Comparison of ENCODE assay signal across 10 mouse cellular contexts in genomic region chr7:98140597-98140996, GRCm38 (mm10). TPM values are rescaled to one million over a fixed set of nuclear protein-coding genes. Genes with fewer than 3 reads are reported as not detected.
DNase-seq lines count a peak whose midpoint lies in the region; ATAC-seq and TF ChIP-seq lines count a peak whose summit lies in the region.
"Had no signal": no experiment of that assay in that cellular context is flagged by ENCODE, and none has a peak within 500 bp of the region (broad histone marks: within the 10 kb centered on the region; RNA-seq: fewer than 3 reads in every experiment).

No protein-coding gene starts in this region.

- no peak overlapping the region for H3K4me2 ChIP-seq in heart, embryonic 16.5 days (ENCODE audit: low read depth, low read length)
- H3K4me2 ChIP-seq: midbrain, embryonic 11.5 days had no signal

- peak; percentile 53 to 64 for DNase-seq in cerebellum, postnatal 14 days
- no peak for DNase-seq in cerebellum, adult 8-10 months
- DNase-seq in heart, adult 9 months (ENCODE audit: low spot score in 2 of 2): no peak
- DNase-seq in MEL (ENCODE audit: low read depth, low spot score): peak; percentile 14
- DNase-seq in limb, embryonic 10.5 days (ENCODE audit: low spot score): no peak
- no peak for DNase-seq in testis, postnatal 14 days (ENCODE audit: low spot score)
- no peak for DNase-seq in kidney, adult 18-20 months

- H3K9ac ChIP-seq in heart, embryonic 16.5 days (ENCODE audit: low read length): peak overlapping the region; percentile 23; the same call in 1 of the 2 replicates
- H3K9ac ChIP-seq in MEL (ENCODE audit: control insufficient read depth, low read depth, low read length, poor library complexity, severe bottlenecking): no peak overlapping the region

- WGBS in heart, embryonic 16.5 days: 10% methylated on average over 2 of the region's 2 CpGs
- WGBS in limb, embryonic 10.5 days: 24% methylated on average over 2 of the region's 2 CpGs

- no peaks in the 10 kb centered on the region for H3K9me3 ChIP-seq in heart, embryonic 16.5 days (replicated peaks; ENCODE audit: control insufficient read depth, low read length)
- H3K9me3 ChIP-seq in MEL (replicated peaks; ENCODE audit: insufficient read depth, low read length): no peaks in the 10 kb centered on the region
- no peaks in the 10 kb centered on the region for H3K9me3 ChIP-seq in limb, embryonic 10.5 days (replicated peaks)

- H3K27me3 ChIP-seq in heart, embryonic 16.5 days (ENCODE audit: control insufficient read depth, insufficient read depth, low read length): no peaks in the 10 kb centered on the region; the same call in none of the 2 replicates
- peaks cover 0 to 2% of the 10 kb centered on the region in 2 experiments; a peak in 2 of 4 replicates for H3K27me3 ChIP-seq in MEL (ENCODE audit: control insufficient read depth in 1 of 2, insufficient read depth in 2 of 2, low read length in 2 of 2)
- 0 out of 2 replicates have a peak, but pooled peaks cover 4% of the 10 kb centered on the region for H3K27me3 ChIP-seq in limb, embryonic 10.5 days (ENCODE audit: low read depth, poor library complexity, severe bottlenecking)

- H3K4me3 ChIP-seq in heart, embryonic 16.5 days (ENCODE audit: low read length): no peak overlapping the region
- H3K4me3 ChIP-seq in MEL (ENCODE audit: control insufficient read depth in 1 of 2, insufficient read depth in 1 of 2, low read depth in 2 of 2, low read length in 2 of 2): no peak overlapping the region
- no peak overlapping the region for H3K4me3 ChIP-seq in limb, embryonic 10.5 days

- ATAC-seq in heart, embryonic 16.5 days (replicated peaks; ENCODE audit: extremely low read depth, insufficient read depth, low FRiP score): 0 out of 2 replicates have a peak, but pooled peaks have one; percentile 57

- peak overlapping the region; percentile 18; the same call in 1 of the 2 replicates for H3K27ac ChIP-seq in heart, embryonic 16.5 days (ENCODE audit: low read length)
- no peak overlapping the region for H3K27ac ChIP-seq in MEL (ENCODE audit: control insufficient read depth, low read depth, low read length)
- H3K27ac ChIP-seq in limb, embryonic 10.5 days: 0 out of 2 replicates have a peak overlapping the region, but pooled peaks have one; percentile 25

- no peak for TF ChIP-seq RAD21 in MEL (IDR thresholded peaks at IDR 0.05; ENCODE audit: low read depth, low read length)

- no peaks in the 10 kb centered on the region for H3K36me3 ChIP-seq in heart, embryonic 16.5 days (ENCODE audit: control insufficient read depth, insufficient read depth)
- no peaks in the 10 kb centered on the region for H3K36me3 ChIP-seq in MEL (ENCODE audit: control insufficient read depth in 1 of 2, insufficient read depth in 2 of 2, low read length in 2 of 2)
- H3K36me3 ChIP-seq in limb, embryonic 10.5 days: no peaks in the 10 kb centered on the region

- no peak for TF ChIP-seq EP300 in MEL (IDR thresholded peaks at IDR 0.05; ENCODE audit: low read depth in 1 of 2, low read length in 2 of 2)

- H3K79me2 ChIP-seq in MEL (ENCODE audit: control insufficient read depth, insufficient read depth, low read length, poor library complexity): no peaks in the 10 kb centered on the region

- TF ChIP-seq POLR2A in MEL (IDR thresholded peaks at IDR 0.05; ENCODE audit: control insufficient read depth in 1 of 2, insufficient read depth in 1 of 2, low read depth in 1 of 2, low read length in 2 of 2, poor library complexity in 1 of 2): no peak

- no peak for TF ChIP-seq CTCF in MEL (IDR thresholded peaks at IDR 0.05 in 2 of 3, conservative IDR thresholded peaks at IDR 0.05 in 1 of 3; ENCODE audit: control insufficient read depth in 1 of 3, insufficient read depth in 1 of 3, low read depth in 2 of 3, low read length in 3 of 3, poor library complexity in 1 of 3, severe bottlenecking in 1 of 3)

- H3K4me1 ChIP-seq in heart, embryonic 16.5 days (ENCODE audit: control insufficient read depth, insufficient read depth, low read length): peaks cover 16% of the 10 kb centered on the region
- H3K4me1 ChIP-seq in MEL (ENCODE audit: control insufficient read depth in 1 of 2, insufficient read depth in 2 of 2, low read length in 2 of 2): no peaks in the 10 kb centered on the region
- H3K4me1 ChIP-seq in limb, embryonic 10.5 days: peaks cover 28% of the 10 kb centered on the region

TF ChIP-seq in MEL, 35 proteins besides CTCF, POLR2A, EP300 and RAD21:
- TF ChIP-seq JUND (IDR thresholded peaks at IDR 0.05; ENCODE audit: low read depth, low read length): no peak
- TF ChIP-seq KAT2A (conservative IDR thresholded peaks at IDR 0.05; ENCODE audit: low read depth, low read length): no peak
- TF ChIP-seq ZC3H11A (IDR thresholded peaks at IDR 0.05; ENCODE audit: low read depth, low read length): no peak
- no peak for TF ChIP-seq MXI1 (IDR thresholded peaks at IDR 0.05; ENCODE audit: low read depth, low read length)
- no peak for TF ChIP-seq MAZ (IDR thresholded peaks at IDR 0.05; ENCODE audit: low read depth, low read length)
- no peak for TF ChIP-seq MYB (IDR thresholded peaks at IDR 0.05; ENCODE audit: low read depth, low read length)
- TF ChIP-seq MYC (IDR thresholded peaks at IDR 0.05; ENCODE audit: low read depth, low read length): no peak
- no peak for TF ChIP-seq POLR2AphosphoS2 (IDR thresholded peaks at IDR 0.05; ENCODE audit: low read length)
- TF ChIP-seq POLR2AphosphoS5 (IDR thresholded peaks at IDR 0.05; ENCODE audit: borderline replicate concordance, low read depth, low read length): no peak
- no peak for TF ChIP-seq SIN3A (IDR thresholded peaks at IDR 0.05; ENCODE audit: low read length)
- TF ChIP-seq GATA1 (IDR thresholded peaks at IDR 0.05; ENCODE audit: low read depth, low read length): no peak
- no peak for TF ChIP-seq CHD1 (IDR thresholded peaks at IDR 0.05; ENCODE audit: low read depth, low read length)
- TF ChIP-seq TAL1 (IDR thresholded peaks at IDR 0.05; ENCODE audit: low read length): no peak
- no peak for TF ChIP-seq ZNF384 (IDR thresholded peaks at IDR 0.05; ENCODE audit: low read depth, low read length)
- no peak for TF ChIP-seq E2F4 (IDR thresholded peaks at IDR 0.05; ENCODE audit: borderline replicate concordance, low read depth, low read length)
- TF ChIP-seq USF2 (IDR thresholded peaks at IDR 0.05; ENCODE audit: borderline replicate concordance in 1 of 2, insufficient read depth in 1 of 2, low read depth in 1 of 2, low read length in 2 of 2): no peak
- no peak for TF ChIP-seq NELFE (IDR thresholded peaks at IDR 0.05; ENCODE audit: low read depth, low read length)
- TF ChIP-seq MEF2A (IDR thresholded peaks at IDR 0.05; ENCODE audit: extremely low read depth, insufficient replicate concordance, low read depth, low read length, poor library complexity, severe bottlenecking): no peak
- no peak for TF ChIP-seq RCOR1 (IDR thresholded peaks at IDR 0.05; ENCODE audit: low read depth, low read length)

RNA-seq across cellular contexts. Expression of gene Omp, which starts 4.7 kb away (rescaled TPM):
- polyA plus RNA-seq in heart, embryonic 16.5 days (2015; fragmentation: Nextera tagmentation; extraction: Ambion mirVana): 0.17 and 0.26 TPM in 2 replicates
- 0.08 TPM in 1 of 2 replicates, not detected in the other for total RNA-seq in MEL (2012; rRNA removed)
- polyA plus RNA-seq in MEL (2012; ENCODE audit: insufficient read depth in 1 of 2, insufficient read length in 2 of 2, low read depth in 1 of 2, low replicate concordance in 2 of 2, missing spikeins in 1 of 2): under 1 TPM in 1 of 2 experiments, not detected in 1; 0.07 TPM
- polyA plus RNA-seq in limb, embryonic 10.5 days (2016; fragmentation: Nextera tagmentation; extraction: Ambion mirVana): 0.13 TPM in 2 replicates

RNA-seq across cellular contexts. Expression of gene Myo7a, which starts 21.3 kb away (rescaled TPM):
- 4.8 and 6.5 TPM in 2 replicates for polyA plus RNA-seq in heart, embryonic 16.5 days (2015; fragmentation: Nextera tagmentation; extraction: Ambion mirVana)
- total RNA-seq in MEL (2012; rRNA removed): 1.3 and 1.4 TPM in 2 replicates
- polyA plus RNA-seq in MEL (2012; ENCODE audit: insufficient read depth in 1 of 2, insufficient read length in 2 of 2, low read depth in 1 of 2, low replicate concordance in 2 of 2, missing spikeins in 1 of 2): 1 to 10 TPM in 1 of 2 experiments, not detected in 1; 7.5 TPM
- polyA plus RNA-seq in limb, embryonic 10.5 days (2016; fragmentation: Nextera tagmentation; extraction: Ambion mirVana): 18.6 and 19.1 TPM in 2 replicates

RNA-seq across cellular contexts. Expression of gene Capn5, which starts 37.5 kb away (rescaled TPM):
- 5.0 and 7.4 TPM in 2 replicates for polyA plus RNA-seq in heart, embryonic 16.5 days (2015; fragmentation: Nextera tagmentation; extraction: Ambion mirVana)
- 0.04 and 0.26 TPM in 2 replicates for total RNA-seq in MEL (2012; rRNA removed)
- under 1 TPM in 1 of 2 experiments, not detected in 1; 0.54 TPM for polyA plus RNA-seq in MEL (2012; ENCODE audit: insufficient read depth in 1 of 2, insufficient read length in 2 of 2, low read depth in 1 of 2, low replicate concordance in 2 of 2, missing spikeins in 1 of 2)
- polyA plus RNA-seq in limb, embryonic 10.5 days (2016; fragmentation: Nextera tagmentation; extraction: Ambion mirVana): 3.4 and 4.5 TPM in 2 replicates

RNA-seq across cellular contexts. Expression of gene B3gnt6, which starts 58.7 kb away (rescaled TPM):
- 0.17 and 0.24 TPM in 2 replicates for polyA plus RNA-seq in heart, embryonic 16.5 days (2015; fragmentation: Nextera tagmentation; extraction: Ambion mirVana)
- 0.12 TPM in 1 of 2 replicates, not detected in the other for total RNA-seq in MEL (2012; rRNA removed)
- polyA plus RNA-seq in MEL (2012; ENCODE audit: insufficient read depth in 1 of 2, insufficient read length in 2 of 2, low read depth in 1 of 2, low replicate concordance in 2 of 2, missing spikeins in 1 of 2): under 1 TPM in 1 of 2 experiments, not detected in 1; 0.08 TPM
- polyA plus RNA-seq in limb, embryonic 10.5 days (2016; fragmentation: Nextera tagmentation; extraction: Ambion mirVana): not detected in 2 replicates
- polyA plus RNA-seq: intestine, embryonic 16.5 days; midbrain, embryonic 11.5 days had no signal

Comparison
In these comparisons a context has a peak if more than half of its experiments do, and no peak if none do; other contexts are left out.
1. DNase-seq: peak in cerebellum, postnatal 14 days (2 of 2) and MEL (single experiment); none in cerebellum, adult 8-10 months (single experiment), heart, adult 9 months (0 of 2), limb, embryonic 10.5 days (single experiment), testis, postnatal 14 days (single experiment) and kidney, adult 18-20 months (single experiment).